Mouse (Mus musculus) forelimb bud, embryonic 11.5 days (tissue): ENCODE measurements around the gene Trpm7.

Experiments used
- DNase-seq: peaks from one replicate; pipeline ENCODE4 v3.0.0-alpha.2; 2012; ENCODE audit warnings: low read depth, low spot score

The Trpm7 gene

DNA sequence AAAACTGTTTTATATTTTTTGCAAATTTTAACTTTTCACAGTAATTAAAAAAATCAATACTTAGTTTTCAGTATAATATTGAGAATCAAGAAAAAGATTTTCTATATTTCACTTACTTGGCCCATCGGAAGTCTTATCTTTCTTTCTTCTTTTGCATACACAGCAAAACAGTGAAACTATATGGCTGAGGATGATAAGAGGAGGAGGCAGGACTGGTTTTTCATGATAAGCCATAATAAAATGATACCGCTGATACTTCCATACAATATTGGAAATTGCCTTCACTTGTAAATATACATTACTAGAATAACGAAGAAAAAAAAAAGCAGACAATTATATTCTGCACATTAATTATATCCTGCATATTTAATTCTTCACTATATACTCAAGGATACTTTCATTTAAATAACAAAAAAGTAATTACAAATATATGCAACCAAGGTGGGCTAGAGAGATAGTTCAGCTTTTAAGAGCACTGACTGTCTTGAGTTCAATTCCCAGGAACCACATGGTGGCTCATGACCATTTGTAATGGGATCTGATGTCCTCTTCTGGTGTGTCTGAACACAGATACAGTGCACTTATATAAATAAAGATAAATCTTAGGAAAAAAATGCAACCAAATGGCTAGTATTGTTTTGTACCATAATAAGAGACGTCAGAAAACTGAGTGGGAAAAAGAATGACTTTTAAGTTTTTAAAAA is 59.2 kb downstream of the Trpm7 start:
- no peak for DNase-seq

DNA sequence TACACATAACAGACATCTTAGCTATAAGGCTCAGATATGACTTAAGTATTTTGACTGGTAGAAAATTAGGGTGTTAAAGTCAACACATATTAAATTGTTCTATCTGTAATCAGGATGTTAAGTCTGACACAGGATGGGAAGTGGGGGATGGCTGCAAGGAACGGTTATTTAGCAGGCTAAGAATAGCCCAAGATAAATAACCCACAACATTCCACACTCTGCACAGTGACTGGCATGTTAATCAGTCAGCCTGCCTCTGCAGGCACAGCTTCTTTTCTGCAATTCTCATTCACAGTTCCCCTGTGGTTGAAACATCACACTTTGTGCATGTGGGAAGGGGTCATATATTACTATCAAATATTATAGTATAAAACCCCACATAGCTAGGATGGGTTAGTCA is 60.2 kb downstream of the Trpm7 start:
- DNase-seq: no peak

DNA sequence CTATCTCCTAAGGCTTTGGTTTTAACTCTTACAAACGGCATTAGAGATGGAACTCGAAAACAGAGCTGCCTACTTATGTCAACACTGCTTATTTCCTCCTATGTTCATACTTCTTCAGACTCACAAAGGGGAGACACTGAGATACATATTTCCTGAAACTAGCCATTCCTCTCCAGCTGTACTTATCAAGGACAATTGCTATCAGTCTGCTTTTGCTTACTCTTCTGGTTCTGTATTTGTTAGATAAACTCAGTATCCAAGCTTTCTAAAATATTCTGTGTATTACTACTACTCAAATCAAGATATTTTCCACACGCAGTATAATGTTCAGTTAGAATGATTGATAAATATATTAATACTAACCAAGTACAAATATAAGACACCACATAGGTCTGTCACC is 74.0 kb downstream of the Trpm7 start:
- DNase-seq: no peak

DNA sequence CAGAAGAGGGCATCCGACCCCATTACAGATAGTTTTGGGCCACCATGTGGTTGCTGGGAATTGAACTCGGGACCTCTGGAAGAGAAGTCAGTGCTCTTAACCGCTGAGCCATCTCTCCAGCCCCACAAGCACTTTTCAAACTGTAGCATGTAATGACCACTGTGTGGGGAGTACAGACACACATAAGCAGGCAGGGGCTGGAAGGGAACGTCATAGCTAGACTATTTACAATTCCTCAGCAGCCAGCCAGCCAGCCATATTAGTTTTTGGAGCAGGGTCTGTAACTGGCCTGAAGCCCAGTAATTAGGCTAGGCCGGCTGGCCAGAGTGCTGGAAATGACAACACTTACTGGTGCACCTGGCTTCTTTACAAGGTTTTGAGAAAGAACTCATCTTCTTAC is 77.6 kb downstream of the Trpm7 start:
- no peak for DNase-seq

DNA sequence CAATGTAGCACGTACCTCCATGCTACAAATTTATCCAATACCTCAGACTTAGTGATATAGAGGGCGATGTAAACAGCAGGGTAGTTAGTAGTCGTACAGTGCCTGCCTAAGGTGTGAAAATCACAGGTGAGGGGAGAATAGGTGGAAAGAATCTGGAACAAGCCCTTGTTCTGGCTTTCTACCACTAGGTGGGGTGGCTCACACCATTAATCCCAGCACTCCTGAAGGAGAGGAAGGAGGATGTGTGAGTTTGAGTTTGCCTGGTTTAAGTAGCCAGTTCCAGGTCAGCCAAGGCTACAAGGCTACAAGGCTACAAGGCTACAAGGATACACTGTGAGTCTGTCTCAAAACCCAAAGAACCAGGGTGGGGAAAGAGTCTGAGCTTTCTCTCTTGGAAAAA is 80.3 kb downstream of the Trpm7 start:
- no peak for DNase-seq

DNA sequence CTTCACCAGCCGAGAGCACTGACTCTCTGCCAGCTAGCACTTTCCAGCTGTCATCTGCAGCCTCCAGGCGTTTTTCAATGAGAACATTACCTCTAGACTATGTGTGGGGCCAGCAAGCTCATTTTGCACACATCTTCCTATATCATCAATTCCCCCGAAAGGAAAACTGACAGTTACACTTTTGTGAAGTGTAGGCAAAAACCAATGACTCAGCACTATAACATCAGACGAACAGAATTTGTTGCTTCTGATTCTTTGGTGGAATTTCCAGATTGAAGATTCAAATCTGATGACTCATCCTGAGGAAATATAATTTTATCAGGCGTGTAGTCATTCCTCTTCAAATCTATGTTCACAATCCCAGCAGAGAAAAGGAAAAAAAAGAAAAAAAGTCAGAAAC is 83.4 kb downstream of the Trpm7 start:
- no peak for DNase-seq

DNA sequence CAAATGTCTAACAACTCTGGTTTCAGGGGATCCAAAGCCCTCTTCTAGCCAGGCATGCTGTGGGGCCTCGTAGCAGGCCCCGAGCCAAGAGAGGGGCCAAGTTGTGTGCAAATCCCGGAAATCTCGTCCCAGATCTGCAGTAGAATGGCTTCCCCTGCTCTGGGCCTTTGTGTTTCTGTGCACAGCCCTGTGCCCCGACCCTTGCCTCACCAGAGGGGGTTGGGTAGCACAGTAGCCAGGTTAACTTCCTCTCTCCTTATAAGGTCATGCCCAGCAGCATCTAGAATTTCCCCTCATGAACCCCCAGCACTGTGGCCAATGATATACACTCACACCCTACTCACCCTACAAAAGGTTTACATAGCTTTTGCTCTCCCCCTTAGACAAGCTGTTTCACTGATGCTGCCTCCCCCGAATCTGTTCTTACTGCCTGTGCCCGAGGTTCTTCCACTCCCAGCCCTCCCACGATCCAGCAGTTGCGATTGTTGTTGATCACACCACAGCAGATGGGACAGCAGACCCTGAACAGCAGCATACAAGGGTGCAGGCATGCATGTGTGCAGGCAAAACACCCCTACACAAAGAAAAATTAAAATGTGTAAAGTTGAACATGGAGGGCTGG is 88.2 kb downstream of the Trpm7 start:
- no peak for DNase-seq

DNA sequence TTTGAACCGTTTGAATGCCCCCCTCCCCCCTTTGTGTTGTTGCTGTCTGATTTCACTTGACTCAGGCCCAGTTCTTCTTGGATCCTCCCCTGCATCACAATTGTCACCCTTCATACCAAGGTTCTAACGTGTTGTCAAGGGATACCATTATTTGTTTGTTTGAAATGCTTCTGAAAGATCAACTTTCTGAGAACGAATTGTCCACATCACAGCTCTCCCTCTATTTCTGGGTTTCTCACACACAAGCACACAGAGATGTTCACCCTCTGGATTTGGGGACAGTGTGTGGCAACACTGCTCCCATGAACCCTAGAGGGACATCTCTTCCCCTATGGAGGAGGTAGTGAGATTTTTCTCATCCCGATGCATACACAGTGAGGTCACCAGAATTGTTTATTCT is 92.7 kb downstream of the Trpm7 start, which contains the start of gene Usp50:
Gene Usp50, minus strand, starts transcription at position 101 of the 400 bp plus-strand sequence.
- DNase-seq: no peak

DNA sequence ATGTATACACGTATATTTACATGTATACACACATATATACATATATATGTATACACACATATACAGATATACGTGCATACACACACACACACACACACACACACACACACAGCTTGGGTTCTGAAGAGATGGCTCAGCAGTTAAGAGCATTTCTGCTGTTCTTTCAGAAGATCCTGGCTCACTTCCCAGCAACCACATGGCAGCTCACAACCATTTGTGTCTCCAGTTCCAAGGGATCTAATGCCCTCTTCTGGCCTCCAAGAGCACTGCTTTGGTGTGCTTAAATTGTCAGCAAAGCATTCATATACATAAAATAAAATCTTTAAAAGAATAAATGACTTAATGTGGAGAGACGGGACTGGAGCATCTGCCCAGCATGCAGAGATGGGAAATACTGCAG is 93.6 kb downstream of the Trpm7 start:
- DNase-seq: no peak

DNA sequence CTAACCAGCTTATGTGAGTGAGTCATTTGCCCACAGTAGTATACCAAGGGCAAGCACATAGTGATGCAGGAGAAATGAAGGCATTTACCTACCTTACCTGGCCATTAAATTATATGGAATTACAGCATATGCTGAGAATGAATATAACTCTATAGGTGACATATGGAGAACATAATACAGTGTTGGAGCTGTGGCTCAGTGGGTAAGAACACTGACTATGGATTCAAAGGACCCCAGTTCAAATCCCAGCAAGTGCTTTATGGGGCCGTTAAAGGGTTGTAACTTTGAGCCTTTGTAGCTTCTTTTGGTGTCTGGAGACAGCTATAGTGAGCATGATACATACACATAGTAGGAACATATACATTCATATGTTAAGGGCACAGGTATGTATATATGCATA is 94.6 kb downstream of the Trpm7 start:
- no peak for DNase-seq

DNA sequence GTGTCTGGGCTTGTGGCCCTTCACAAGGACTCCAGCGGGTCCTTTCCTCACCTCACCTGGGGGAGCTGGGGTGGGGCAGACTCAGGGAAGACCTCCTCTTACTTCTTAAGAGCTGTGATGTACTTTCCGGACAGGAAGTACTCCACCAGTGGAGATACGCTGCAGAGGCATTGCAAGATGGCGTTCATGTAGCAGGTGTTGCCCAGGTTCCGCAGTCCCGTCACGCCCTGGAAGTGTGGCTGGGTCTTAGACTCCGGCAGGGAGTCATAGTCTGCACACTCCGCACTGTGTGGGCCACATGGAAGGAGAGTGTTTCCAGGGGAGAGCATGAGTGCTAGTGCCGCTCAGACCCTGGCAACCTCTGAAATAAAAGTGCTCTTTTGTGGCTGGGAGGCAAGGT is 95.7 kb downstream of the Trpm7 start:
- DNase-seq: no peak

DNA sequence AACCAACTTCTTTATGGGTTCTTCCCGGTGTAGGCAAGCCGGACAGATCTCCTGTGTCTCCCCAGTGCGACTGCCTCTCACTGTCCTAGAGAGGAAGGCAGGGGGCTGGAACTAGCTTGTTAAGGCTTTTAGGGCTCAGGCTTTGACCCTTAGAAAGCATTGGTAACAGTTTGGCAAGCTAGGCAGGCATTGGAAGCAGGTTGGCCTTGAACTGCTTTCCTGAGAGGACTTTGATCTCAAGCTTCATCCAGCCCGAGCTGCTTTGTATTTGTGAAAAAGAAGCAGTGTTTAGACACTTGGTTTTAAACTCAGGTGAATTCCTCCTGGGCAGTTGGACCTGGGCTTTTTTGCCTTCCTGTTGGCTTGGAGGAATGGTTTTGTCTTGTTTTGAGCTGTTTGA is 97.2 kb downstream of the Trpm7 start:
- no peak for DNase-seq

DNA sequence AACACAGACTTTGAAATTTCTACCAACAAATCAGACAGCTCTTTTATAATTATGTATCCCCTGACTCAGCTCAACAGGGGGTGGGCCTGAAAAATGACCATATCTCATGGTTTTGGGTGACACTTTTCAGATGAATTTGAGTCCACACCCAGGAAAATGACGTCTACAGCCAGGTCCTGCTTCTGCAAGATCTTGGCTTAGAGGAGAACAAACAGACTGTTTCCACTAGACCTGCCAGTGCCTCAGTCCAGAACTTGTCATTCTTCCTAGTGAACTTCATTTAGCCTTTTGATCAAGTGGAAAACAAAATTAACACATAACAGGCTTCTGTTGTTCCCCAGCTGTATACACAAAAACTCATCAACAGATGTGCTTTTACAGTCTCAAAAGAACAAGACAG is 99.6 kb downstream of the Trpm7 start:
- no peak for DNase-seq

DNA sequence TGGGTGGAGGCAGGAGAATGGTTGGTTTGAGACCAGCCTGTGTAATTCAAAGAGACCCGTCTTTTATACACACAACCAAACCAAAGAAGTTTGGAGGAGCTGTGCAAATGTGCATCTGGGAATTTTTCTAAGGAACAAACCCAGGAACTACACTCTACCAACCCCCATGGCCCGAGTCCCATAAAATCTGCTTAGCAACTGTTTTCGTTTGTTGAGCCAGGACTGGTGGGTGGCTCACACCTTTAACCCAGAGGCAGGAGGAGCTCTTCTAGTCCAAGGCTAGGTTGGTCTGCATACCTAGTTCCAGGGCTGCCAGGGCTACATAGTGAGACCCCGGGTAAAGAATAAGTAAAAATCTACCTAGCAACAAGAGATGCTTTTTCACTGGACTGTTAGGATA is 100.1 kb downstream of the Trpm7 start:
- no peak for DNase-seq

DNA sequence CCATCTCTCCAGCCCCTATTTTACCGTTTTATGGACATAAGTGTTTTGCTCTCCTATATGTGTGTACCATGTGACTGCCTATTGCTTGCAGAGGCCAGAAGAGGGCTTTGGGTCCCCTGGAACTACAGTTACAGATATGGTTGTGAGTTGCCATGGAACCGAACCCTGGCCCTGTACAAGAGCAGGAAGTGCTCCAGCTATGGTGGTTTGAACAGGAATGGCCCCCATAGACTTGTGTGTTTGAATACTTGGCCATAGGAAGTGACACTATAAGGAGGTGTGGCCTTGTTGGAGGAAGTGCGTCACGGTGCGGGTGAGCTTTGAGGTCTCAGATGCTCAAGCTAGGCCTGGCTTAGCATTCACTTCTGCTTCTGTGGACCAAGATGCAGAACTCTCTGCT is 103.8 kb downstream of the Trpm7 start:
- no peak for DNase-seq

DNA sequence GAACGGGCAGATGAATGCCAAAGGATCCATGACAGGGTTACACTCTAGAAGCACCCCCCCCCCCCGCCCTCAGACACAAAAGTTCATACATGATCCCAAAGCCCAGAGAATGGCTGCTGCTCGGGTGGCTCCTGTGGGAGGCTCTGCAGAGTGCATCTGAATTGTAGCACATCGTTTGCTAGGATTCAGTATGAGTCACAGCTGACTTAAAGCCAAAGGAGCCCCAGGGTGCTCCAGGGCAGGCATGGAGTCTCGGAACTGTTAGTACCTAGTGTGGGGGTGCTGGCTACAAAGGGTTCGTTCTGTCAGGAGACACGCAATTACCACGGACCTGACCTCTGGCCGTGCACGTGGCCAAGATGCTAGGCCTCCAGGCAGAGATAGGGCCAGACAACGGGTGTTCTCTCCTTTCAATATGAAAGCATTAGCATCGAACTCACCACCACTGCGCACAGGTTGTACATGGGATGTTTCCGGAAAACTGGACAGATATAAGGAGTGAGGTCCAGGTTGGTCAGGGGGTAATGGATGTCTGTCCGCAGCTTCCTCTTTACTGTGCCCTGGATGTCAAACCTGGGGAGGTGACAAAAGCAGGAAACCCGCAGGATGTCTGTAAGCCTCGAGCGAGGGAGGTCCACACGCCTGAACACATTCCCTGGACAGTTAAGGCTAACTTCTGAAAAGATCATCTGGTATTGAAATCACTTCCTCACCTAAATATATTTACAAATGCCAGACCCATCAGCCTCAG is 106.4 kb downstream of the Trpm7 start:
- DNase-seq: no peak

DNA sequence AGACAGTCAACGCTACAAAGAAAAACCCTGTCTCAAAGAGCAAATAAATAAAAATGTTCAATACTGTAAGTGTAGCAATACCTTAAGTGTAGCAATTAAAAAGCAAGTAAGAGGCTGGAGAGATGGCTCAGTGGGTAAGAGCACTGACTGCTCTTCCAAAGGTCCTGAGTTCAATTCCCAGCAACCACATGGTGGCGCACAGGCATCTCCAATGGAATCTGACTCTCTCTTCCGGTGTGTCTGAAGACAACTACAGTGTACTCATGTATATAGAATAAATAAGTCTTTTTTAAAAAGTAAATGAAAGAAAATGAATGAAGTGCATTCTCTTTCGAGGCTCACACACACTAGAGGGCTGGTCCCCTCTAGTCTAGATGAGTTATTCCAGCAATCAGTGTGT is 107.8 kb downstream of the Trpm7 start:
- no peak for DNase-seq

DNA sequence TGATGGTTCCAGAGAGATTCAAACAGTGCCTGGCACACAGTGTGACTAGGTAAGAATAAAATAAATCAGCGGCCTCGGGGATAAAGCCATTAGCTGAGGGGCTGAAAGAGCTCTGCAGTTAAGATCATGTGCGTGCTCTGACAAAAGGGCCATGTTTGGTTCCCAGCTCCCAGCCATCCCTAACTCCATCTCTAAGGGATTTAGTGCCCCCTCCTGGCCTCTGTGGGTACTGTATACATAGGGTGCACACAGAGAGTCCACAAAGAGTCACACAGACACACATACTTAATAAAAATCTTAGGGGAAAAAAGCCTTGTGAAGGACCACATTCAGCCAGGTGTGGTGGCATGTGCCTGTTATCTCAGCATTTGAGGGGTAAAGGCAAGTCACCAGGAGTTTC is 108.4 kb downstream of the Trpm7 start:
- no peak for DNase-seq

DNA sequence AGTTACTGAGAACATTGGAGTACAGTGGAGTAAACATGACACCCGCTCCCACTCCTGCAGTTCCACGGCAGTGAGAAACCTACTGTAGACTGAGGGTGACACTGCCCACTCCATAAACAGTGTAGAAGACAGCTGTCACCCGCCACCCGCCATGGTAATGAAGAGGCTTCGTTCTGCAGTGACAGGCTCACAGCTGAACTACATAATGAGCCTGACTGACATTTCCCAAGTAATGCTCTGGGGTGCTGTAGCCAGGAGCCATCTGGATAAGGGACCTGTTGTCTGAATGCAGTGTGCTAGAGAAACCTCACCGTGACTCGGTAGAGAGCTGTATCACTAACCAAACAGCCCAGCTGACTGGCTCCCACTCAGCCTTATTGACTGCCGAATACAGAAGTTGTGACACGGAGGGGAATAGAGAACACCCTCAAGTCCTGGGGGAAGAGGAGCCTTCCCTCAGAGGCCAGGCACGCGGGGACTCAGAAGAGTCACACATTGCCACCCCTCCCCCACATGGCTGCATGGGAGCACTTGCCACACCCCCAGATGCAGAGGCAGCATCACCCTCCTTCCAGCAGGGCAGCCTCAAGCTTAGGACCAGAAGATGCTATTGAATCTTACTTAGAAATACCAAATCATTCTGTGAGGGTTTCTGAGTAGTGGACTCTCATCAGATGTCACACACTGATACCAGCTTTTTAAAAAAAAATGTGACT is 110.0 kb downstream of the Trpm7 start:
- no peak for DNase-seq

DNA sequence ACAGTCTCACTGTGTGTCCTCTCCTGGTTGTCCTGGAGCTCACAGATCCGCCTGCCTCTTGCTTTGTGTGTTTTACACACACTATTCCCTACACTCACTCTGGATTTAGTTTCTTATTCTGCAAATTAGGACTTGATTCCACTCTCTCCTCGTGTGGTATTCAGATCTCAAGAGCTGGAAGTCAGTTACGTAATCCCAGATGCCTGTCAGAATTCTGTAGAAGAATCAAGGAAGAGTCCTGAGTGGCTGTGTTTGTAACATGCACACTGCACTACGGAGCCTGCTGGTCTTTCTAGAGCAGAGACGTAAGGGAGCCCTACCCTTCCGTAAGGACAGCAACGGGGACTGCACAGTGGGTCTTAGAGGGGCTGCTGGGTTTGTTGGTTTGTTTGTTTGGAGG is 116.7 kb downstream of the Trpm7 start:
- no peak for DNase-seq

DNA sequence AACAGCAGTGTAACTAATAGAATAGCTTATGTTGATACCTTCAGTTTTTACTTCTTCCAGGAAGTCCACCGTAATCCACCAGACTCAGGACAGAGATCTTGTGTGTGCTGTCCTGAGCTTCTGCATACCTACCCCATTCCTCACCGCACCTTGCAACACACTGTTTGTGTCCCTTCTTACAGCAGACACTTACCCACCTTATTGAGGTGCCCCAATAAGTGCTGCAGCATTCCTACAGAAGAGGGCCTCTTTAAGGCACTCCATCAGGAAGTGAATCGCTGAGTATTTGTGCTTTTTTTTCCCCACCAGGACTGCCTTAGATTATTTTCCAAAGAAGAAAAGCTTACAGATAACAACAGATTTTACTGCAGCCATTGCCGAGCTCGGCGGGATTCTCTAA is 120.4 kb downstream of the Trpm7 start:
- DNase-seq: no peak

DNA sequence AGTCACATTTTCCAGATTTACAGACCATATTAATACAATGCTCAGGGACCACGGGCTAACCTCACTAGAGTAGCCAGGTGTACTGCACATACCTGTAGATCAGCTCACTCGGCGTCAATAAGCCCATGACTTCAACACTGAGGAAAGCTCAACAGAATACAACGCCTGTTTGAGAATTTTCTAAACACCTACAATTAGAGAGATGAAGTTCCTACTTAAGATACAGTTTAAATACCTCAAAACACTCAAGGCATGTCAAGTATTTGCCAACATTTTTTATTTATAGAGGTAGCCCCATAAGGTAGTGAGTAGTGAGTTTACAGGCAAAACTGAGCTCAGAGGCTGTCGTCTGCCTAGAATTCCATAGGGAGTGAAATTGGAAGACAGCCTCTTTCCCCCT is 132.6 kb downstream of the Trpm7 start:
- DNase-seq: no peak
